Mouse (Mus musculus): Measurements from ENCODE around the gene Mgrn1. TPM values are rescaled to one million over a fixed set of nuclear protein-coding genes. Genes with fewer than 3 reads are reported as not detected.

Gene Mgrn1
- total RNA-seq, 1 experiment from 2014 or later = 85.4 TPM

DNA sequence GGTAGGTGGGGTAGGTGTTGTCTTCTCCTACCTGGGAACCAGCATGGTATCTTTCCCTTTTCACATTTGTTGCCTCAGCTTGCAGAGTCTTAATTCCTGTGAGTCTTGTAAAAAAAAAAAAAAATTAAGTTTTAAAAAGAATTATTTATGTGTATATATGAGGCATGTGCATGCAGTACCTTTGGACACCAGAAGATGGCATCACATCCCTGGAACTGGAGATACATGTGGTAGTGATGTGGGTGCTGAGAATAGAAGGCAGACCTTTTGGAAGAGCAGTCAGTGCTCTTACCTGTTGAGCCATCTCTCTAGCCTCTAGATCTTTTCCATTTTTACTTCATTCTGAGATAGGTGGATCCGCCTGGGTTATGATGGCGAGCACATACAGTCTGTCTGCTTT, 23.7 kb downstream of the Mgrn1 start:
- DNase-seq = no peak

DNA sequence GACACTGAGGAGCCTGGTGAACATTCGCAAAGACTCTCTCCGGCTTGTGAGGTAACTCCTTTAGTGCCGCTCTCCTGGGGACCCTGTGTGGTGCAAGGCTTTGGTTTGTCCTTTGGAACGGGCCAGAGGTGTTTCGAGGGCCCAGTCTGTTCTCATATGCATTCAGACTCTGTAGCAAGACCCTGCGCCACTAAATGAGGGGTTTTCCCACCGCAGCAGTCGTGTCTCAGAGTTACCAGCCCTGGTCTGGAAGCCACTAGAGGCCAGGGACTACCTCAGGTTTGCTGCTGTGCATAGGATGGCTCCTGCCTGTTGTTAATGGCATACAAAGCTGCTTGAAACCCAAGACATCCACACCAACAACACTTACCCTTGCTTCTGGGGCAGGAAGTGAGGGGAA, 24.7 kb downstream of the Mgrn1 start:
- no peak for DNase-seq

DNA sequence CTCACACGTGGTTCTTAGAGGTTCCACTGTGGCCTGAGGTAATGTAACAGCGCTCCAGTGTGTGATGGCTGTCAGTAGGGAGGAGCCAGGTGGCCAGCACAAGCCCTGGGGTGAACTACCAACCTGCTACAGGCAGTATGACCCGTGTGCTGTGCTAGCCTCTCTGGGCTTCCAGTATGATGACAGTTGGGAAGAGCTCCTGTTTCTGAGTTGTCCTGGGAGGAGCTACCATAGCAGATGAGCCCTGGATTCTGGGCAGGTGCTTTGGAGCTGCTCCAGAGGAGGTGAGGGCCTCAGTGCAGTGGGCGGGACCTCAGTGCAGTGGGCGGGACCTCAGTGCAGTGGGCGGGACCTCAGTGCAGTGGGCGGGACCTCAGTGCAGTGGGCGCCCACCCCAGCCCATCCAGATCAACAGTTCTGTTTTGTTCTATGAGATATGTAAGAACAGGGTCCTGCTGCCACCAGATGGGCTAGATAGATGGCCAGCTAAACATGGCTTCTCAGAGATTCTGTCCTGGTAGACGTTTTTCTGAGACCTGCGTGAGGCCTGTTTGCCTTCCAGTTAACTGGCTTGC, 26.1 kb downstream of the Mgrn1 start:
- no peak for DNase-seq

DNA sequence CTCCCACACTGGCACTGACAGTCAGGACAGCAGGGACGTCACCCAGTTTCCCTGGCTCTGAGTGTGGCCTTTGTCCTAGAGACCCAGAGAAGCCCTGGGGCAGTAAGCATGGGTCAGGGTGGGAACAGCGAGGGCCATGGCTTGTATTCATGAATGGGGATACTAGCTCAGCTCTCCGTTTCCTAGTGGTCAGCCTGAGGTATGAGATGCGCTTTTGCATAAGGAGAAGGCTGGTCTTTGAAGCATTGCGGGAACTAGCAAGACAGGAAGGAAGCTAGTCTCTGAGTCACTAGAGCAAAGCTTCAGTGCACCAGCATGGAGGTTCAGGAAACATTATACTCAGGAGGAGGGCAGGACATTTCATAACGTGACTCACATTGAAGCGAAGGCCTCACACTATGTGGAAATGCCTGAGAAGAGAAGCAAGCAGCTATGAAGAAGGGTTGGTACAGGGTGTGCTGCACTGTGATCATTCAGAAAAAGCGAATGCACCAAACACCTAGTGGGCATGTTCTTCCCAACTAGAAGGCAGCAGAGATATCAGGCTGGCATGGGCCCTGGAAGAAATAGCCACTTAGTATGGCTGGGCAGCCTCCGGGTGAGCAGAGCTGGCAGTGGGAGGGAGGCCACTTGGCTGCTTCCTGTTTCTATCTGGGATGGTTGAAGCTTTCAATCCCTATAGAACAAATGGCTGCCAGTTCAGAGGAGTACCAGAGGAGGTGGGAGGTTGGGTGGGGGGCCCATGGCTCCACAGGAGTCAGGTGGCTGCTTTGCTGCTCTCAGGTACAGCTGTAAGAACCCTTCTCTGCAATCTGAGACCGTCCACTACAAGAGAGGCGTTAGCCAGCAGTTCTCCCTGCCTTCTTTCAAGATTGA, 27.1 kb downstream of the Mgrn1 start:
- DNase-seq = no peak

DNA sequence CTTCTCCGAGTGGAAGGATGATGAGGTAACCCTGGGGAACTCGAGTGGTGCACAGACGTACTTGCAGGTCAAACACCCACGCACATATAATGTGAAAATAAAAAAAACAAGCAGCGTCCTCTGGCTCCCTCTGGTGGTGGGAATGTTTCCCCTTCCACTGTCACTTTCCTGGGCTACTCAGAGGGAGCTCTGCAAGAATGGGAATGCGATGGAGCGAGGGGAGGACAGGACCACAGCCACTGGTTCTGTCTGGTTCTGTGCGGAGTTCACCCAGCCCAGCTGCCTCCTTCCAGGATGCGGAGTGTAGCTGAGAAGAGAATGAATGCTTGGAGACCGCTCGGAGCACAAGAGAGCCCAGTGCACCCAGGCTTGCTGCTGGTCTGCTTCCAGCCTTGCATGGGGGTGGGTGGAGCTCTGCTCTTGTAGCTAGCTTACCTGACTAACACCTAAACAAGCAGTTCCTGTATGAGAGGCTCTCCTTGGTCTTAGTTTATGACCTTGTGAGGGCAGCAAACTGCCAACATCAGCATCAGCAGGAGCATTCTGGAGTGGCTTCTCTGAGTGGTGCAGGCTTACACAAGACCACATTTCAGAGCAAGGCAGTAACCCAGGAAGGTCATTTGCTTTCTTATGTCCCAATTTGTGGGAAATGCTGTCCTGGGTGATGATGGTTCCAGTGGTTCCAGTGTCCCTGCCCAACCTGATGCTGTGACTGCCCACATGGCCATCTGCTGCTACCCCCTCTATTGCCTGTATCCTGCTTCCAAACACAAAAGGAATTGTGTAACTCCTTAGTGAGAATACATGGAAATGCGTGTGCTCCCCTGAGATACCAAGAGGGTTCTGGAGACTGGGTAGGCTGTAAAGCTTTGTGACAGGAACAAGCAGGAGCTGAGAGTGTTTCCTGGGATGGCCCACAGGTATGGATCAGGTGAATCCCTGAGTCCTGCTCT, 28.0 kb downstream of the Mgrn1 start:
- DNase-seq = peak; percentile 78

DNA sequence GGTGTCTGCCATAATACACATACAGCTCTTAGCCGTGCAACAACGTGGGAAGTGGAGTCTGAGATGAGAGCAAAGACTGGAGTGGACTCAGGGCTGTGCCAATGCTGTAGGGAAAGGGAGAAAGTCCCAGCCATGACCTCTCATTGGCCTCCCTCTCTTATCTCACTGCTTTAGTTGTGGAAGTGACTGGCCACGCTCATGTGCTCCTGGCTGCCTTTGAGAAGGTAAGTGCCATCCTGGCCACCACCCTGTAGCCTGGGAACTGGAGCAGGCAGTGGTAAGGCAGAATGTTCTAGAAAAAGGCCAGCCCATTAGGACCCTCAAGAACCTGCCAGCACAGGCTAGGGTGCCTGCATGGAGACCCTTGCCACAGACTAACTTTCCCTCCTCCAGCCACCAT, 29.9 kb downstream of the Mgrn1 start:
- no peak for DNase-seq

DNA sequence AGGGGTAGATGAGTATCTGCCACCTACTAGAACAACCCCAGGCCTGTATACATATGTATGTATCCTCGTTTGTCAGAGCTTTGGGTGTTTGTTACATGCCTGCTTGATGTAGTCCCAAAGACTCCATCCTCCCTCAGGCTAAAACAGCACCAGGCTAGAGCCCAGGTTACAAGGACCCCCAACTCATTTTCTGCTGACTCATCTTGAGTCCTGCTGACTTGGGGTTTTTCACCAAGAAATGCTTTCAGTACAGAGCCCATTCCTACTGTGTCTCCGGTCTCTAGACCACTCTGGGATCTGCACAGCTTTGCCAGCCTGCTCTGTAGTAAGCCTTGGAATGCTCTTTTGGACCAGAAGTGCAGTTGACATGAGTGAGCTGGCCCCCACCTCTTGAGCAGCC, 30.6 kb downstream of the Mgrn1 start:
- no peak for DNase-seq

DNA sequence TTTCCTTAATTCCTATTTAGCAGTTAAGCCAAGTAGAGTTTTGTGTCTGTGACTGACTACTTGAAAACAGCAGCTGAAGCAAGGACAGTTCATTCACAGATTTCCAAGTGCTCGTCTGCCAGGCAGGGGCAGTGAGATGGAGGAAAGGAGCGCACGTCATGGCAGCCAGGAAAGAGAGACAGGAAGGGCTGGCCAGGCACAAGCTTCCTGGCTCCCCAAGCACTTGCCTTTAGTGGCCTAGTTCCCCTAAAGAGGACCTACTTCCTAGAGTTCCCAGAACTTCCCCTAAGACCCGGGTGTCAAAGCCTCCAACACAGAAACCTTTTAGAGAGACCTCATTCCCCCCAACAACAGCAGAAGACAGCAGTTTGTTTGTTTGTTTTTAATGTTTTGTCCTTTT, 34.5 kb downstream of the Mgrn1 start:
- DNase-seq = no peak

DNA sequence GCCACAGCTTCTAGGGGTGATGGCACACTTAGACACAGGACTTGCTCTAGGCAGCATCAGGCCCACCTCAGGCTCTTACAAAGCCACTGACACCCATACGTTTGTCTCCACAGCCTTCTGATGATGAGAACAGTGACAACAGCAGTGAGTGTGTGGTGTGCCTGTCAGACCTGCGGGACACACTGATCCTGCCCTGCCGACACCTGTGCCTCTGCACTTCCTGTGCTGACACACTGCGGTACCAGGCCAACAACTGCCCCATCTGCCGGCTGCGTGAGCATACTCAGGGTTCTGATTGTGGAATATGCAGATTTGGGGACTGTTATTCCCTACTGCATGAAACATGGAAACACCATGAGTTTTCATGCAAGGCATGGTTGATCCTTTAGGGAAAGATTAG, 36.4 kb downstream of the Mgrn1 start:
- no peak for DNase-seq

DNA sequence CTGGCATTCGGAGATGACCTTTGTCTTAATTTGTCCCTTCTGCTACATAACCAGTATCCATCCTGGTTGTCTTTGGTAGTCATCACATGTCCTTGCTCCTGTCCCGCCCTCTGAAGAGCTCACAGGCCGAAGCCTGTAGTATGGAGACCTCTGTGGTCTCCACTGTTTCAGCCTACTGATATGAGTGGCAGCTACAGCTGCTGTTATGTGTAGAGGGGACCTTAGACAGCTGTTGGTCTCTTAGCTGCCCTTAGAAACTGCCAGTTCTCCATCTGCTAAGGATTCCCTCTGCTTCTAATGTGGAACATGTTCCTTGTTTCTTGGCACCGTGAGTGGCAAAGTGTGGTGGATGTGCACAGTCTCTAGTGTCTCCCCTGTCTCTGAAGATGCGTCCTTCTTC, 37.9 kb downstream of the Mgrn1 start:
- no peak for DNase-seq

DNA sequence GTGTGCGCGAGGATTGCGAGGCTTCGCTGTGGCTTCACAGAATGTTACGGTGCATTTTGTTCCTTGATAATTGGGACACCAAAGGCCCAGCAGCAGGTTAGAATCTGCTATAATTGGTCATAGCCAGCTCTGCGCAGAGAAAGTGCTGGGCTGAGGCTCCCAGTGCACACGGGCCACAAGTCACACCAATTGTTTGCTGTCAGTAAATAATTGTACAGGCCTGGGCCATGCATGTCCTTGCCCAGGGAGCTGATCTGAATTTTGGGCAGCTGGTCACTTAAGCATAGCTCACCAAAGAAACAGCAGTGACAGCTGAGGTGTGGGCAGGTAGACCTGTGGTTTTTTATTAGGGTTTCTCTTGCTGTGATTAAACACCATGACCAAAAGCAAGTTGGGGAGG, 41.9 kb downstream of the Mgrn1 start:
- DNase-seq = no peak

DNA sequence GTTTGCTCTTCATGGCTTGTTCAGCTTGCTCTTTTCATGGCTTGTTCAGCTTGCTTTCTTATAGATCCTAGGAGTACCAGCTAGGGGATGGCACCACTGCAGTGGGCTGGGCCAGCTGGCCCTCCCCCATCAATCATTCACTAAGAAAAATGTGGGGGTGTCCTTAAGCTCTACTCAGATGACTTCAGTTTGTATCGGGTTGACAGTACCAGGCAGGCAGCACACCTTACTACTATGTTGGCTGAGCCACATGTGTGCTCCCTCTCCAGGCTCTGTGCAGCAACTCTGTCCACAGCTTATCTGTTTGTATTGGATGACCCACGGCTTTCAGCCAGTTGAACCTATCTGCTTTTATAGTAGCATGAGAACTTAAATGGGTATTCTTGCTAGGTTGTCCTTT, 42.4 kb downstream of the Mgrn1 start:
- no peak for DNase-seq

DNA sequence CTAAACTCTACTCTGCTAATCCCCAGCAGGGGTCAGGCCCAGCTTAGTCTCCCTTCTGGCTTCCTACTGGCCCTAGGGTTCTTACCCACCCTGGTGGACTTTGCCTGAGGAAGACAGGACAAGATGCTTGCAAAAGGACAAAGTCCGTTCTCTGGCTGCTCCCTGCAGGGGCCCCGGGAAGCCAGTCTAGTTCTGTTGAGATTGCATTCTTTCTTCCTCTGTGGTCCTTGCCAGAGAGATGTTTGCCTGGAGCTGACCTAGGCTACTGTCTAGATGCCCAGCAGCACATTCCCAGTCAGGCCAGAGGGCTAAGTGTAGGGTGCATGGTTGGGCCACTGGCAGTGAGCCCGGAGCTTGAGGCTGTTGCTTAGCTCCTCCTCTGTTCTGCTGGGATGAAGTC, 46.4 kb downstream of the Mgrn1 start:
- DNase-seq = peak; percentile 43

DNA sequence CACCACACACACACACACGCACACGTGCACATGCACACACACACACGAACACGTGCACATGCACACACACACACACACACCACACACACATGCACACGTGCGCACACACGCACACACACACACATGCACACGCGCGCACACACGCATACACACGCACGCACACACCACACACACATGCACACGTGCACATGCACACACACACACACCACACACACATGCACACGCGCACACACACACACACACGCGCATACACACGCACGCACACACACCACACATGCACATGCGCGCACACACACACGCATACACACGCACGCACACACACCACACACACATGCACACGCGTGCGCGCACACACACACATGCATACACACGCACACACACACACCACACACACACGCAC, 49.4 kb downstream of the Mgrn1 start:
- no peak for DNase-seq

DNA sequence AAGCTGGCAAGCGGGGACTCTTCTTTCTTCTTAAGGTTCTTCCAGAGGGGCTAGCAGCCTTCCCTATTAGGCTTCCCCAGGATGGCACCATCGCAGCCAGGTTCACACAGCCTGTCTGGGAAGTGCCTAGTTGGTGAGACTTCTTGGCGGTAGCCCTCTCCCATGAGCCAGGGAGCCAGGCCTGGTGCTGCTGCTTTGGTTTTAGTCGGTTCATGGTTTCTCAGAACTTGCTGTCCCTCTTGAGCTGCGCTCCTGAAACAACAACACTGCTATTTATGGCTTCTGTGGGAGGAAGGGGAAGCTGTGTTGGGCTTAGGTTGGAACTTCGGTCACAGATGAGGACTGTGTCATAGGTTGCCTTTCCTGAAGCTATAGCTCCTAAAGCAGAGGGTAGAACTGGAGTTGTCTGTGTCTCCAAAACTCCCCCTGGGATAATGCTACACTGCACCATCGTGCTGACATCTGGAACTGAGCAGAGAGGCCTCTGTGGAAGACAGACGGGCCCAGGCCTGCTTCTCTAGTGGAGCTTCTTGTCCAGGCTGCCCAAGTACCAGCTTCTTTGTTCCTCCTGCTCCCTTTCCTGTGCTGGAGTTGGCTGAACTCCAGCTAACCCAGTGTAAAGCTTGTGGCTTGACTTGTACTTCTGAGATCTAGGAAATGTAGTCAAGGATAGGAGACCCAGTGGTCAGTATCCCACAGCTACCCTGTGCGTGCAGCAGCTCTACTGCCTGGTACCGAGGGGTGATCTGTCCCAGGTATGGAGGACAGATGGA, 50.1 kb downstream of the Mgrn1 start:
- no peak for DNase-seq

DNA sequence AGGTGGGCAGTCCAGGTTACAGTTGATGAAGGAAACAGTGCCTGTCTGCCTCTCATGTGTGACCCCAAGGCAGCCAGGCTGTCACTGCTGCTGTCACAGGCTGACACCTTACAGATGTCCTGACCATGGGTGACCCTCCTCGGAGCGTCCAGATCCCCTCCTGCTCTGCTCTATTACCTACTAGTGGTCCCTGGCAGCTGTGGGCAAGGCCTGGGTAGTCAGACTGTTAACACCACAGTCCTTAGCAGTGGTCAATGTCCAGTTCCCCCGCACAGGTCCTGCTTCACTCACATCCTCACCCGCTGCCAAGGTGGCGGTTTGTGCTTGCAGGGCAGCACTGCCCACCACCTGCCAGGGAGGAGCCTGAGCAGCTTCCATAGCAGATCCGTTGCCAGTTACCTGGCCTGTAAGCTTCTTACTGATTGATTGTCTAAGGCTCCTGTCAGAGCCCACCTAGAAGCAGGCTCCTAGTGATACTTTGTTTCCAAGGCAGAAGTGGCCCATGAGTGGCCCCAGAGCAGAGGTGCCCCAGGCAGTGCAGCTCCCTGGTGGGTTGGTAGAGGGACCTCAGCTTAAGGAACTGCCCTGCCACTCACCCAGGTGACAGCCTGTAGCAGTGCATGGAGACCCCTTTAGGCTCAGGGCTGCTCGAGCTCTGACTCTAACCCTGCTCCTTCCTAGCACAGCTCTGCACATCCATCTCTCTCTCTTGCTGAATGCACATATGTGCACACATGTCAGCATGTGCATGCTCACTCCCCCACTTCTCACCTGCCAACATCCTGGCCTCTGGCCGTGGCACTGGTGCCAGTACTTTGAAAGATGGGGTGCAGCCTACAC, 51.5 kb downstream of the Mgrn1 start:
- no peak for DNase-seq

DNA sequence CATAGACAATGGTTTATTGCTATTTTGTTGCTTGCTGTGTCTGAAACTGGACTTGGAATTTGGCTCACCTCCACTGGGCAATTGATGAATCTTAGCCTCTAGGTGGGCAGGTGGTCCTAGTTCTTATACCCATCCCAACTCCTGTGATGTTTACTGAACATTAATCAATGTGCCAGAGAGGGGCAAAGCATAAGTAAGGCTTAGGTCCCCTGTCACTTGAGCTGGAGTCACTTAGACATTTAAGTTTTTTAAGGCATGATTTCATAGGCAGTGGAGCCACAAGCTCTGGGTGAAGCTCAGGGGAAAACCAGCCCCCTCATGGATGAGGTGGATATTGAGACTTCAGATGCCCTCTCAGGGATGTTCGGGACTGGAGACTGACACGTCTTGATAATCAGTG, 52.4 kb downstream of the Mgrn1 start, which contains the start of gene Nudt16l1:
Gene Nudt16l1 (plus strand): TSS at position 301 of the 400 bp plus-strand sequence.
- DNase-seq = no peak

DNA sequence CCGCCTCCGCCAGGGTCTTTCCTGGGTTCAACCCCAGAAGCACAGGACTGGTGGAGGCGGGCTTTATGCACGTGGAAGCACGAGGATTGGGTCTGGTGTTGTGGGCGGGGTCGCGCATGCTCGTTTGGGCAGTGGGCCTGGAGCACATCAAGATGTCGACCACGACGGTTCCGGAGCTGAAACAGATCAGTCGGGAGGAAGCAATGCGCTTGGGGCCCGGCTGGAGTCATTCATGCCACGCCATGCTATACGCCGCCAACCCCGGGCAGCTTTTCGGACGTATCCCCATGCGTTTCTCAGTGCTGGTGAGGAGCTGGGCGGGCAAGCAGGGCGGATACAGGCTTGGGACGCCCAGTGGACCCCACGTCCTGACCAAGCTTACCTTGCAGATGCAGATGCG, 52.9 kb downstream of the Mgrn1 start:
- DNase-seq = peak; percentile 96

DNA sequence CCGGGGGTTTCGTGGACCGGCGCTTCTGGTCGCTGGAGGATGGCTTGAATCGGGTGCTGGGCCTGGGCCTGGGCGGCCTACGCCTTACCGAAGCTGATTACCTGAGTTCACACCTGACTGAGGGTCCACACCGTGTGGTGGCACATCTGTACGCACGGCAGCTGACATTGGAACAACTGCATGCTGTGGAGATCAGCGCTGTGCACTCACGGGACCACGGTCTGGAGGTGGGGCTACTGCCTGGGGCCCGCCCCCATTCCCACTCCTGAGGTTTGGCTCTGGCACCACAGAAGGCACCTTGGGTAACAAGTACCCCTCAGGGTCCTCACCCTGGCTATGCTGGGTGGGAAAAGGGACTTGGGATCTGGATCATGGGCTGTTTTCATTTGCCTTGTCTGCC, 53.4 kb downstream of the Mgrn1 start:
- DNase-seq = peak; percentile 49

DNA sequence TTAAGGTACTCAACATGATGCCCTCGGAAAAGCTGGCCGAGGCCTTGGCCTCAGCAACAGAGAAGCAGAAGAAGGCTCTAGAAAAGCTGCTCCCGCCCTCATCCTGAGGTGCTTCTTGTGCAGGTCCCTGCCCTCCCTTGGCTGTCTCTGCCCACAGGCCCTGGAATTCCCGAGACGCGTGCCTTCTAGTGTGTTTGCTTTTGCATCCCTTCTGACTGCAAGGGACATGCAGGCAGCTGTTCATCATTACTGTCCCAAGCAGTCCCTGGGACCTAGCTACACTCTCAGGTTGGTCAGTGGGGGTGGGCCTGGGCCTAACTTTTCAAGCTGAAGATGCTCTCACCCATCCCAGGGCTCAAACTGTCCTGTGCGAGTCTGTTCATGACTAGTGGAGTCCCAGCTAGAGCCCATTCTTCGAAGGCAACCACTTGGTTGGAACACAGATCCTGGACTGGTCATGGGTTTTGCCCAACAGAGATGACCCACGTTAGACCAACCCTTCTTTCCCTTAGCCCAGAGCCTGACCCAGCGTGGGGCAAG, 54.3 kb downstream of the Mgrn1 start:
- no peak for DNase-seq

DNA sequence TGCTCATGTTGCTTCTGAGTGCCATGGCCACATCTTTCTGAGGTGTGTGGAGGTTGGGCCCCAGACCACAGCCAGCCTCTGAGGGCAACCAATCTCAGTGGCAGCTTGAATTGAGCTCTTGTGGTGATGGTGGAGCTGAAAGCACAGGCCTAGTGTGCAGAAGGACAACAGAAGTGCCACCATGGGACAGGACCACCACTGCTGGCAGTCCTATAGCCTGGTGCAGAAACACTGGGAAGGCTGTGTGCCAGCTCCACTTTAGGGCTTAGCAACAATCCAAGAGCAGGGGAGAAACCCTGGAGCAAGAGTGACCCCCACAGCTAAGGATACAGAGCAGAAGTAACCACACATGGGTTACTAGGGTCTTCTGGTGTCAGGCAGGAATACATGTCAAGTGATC, 55.0 kb downstream of the Mgrn1 start:
- DNase-seq = no peak

All from adrenal gland, postnatal 25 days (tissue).